Mouse (Mus musculus): Measurements from ENCODE around the gene Bmpr1a. TPM values are rescaled to one million over a fixed set of nuclear protein-coding genes. Genes with fewer than 3 reads are reported as not detected.

Gene Bmpr1a
- total RNA-seq, 2 experiments from 2014 or later: 46.3 to 47.4 TPM

Other genes starting within 250 kb of the Bmpr1a start
- 10 to 100 TPM; 10.0 to 12.9 TPM for gene Shld2, start 192.8 kb downstream of the Bmpr1a start, total RNA-seq (2021)
- gene Glud1, start 192.6 kb downstream of the Bmpr1a start, total RNA-seq (2021): 100 to 1,000 TPM; 117 to 119 TPM
- gene Fam25c, start 147.9 kb downstream of the Bmpr1a start, total RNA-seq (2021): not detected
- gene Sncg, start 128.6 kb downstream of the Bmpr1a start, total RNA-seq (2021): 10 to 100 TPM in 1 of 2 experiments, 1 to 10 TPM in 1; 7.7 to 19.1 TPM
- 10 to 100 TPM in 1 of 2 experiments, 1 to 10 TPM in 1; 8.9 to 12.6 TPM for gene Mmrn2, start 127.9 kb downstream of the Bmpr1a start, total RNA-seq (2021)
- gene 9230112D13Rik, start 19.5 kb upstream of the Bmpr1a start, total RNA-seq (2021): not detected
- gene Ldb3, start 85.3 kb upstream of the Bmpr1a start, total RNA-seq (2021): 1,000 to 10,000 TPM; 2,008 to 2,153 TPM
- gene Opn4, start 96.8 kb upstream of the Bmpr1a start, total RNA-seq (2021): not detected
- gene Wapl, start 170.6 kb upstream of the Bmpr1a start, total RNA-seq (2021): 10 to 100 TPM; 34.4 to 40.5 TPM

Data from gastrocnemius, adult 18-20 months (tissue).